Mouse (Mus musculus): ENCODE measurements around the gene Atxn1l. TPM values are rescaled to one million over a fixed set of nuclear protein-coding genes. Genes with fewer than 3 reads are reported as not detected.
A peak's percentile ranks its signal among the peaks of the same experiment; 100 is the strongest.

The Atxn1l gene
- polyA plus RNA-seq (2012; rRNA removed) (16.2 and 19.0 TPM in 2 replicates), polyA plus RNA-seq (2014; fragmentation: Nextera tagmentation; extraction: Ambion mirVana) (8.7 and 9.6 TPM in 2 replicates)

DNA sequence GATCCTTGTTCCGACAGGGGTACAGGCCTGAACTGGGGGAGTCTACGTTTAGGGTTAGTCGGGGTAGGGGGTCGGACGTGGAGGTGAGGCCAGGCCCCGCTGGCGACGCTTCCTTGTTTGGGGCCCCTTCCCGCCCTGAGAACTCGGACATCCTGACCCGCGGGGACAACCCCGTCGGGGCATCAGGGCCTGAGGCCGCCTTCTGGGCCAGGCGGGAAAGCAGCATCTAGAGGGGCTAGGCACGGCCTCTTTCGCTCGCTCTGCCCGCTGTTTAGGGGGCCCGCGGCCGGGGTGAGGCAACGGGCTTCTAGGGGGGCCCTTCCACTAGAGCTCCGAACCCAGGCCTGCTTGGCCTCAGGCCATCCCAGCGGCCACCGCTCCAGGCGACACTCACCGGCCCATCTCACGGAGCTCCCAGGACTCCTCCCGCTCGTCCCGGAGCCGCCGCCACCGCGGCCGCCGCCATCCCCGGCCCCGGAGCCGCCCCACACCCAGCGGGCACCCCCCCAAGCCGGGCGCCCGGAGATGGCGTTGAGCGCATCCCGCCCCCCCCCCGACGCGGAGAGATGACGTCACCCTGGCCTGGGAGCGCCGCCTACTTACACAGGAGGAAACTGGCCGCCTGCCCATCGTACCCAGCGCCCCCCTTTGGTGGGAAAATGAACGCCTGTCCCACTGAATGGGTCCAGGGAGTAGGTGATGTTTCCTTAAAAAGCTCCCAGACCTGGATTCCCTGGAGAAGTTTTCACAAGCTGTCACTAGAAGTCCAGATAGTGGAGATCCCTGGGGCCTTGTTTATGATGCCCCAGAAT, at the start of gene Atxn1l:
Gene Atxn1l (minus strand): TSS at position 503 of the 812 bp plus-strand sequence.
- H3K4me2 ChIP-seq (replicated peaks; ENCODE audit: low read depth, low read length, severe bottlenecking) = peak within 1 kb of the TSS; percentile 82
- peak within 1 kb of the TSS; percentile 97 for H3K9ac ChIP-seq (ENCODE audit: low read depth, low read length, severe bottlenecking)
- peaks cover 22% of the 10 kb centered on the region for H3K36me3 ChIP-seq (ENCODE audit: control insufficient read depth, insufficient read depth, low read length)
- peaks cover 7% of the 10 kb centered on the region for H3K4me1 ChIP-seq (ENCODE audit: control insufficient read depth, insufficient read depth, low read length)
- peak within 1 kb of the TSS; percentile 99 for H3K4me3 ChIP-seq (replicated peaks; ENCODE audit: low read length)
- TF ChIP-seq POLR2A (IDR thresholded peaks at IDR 0.05; ENCODE audit: borderline replicate concordance, extremely low read depth, insufficient read depth, insufficient read length) = 0 out of 2 replicates have a peak, but pooled peaks have one; percentile 50
- no peaks in the 10 kb centered on the region for H3K27me3 ChIP-seq (ENCODE audit: control insufficient read depth, insufficient read depth, low read length)
- H3K9me3 ChIP-seq (ENCODE audit: control insufficient read depth, low read length) = no peaks in the 10 kb centered on the region
- DNase-seq (ENCODE audit: low spot score) (peak; percentile 85), ATAC-seq (ENCODE audit: low FRiP score, low read depth) (peak; percentile 90)
- H3K27ac ChIP-seq (replicated peaks; ENCODE audit: low read depth, low read length) = peak within 1 kb of the TSS; percentile 67
- under 1% methylated on average over 49 of the region's 59 CpGs for WGBS

GRCm38 (mm10) chr8:109780548-109780947, 43.0 kb upstream of the Atxn1l start:
- Histone ChIP-seq H3K9me3 (ENCODE audit: control insufficient read depth, low read length) (no peaks in the 10 kb centered on the region), H3K27me3 (ENCODE audit: control insufficient read depth, insufficient read depth, low read length) (no peaks in the 10 kb centered on the region), H3K9ac (ENCODE audit: low read depth, low read length, severe bottlenecking) (no peak overlapping the region), H3K27ac (replicated peaks; ENCODE audit: low read depth, low read length) (no peak overlapping the region), H3K4me3 (replicated peaks; ENCODE audit: low read length) (no peak overlapping the region), H3K4me1 (ENCODE audit: control insufficient read depth, insufficient read depth, low read length) (peaks cover 10% of the 10 kb centered on the region), H3K36me3 (ENCODE audit: control insufficient read depth, insufficient read depth, low read length) (no peaks in the 10 kb centered on the region), H3K4me2 (replicated peaks; ENCODE audit: low read depth, low read length, severe bottlenecking) (no peak overlapping the region)
- ATAC-seq (ENCODE audit: low FRiP score, low read depth) (no peak), DNase-seq (ENCODE audit: low spot score) (no peak)
- TF ChIP-seq POLR2A (IDR thresholded peaks at IDR 0.05; ENCODE audit: borderline replicate concordance, extremely low read depth, insufficient read depth, insufficient read length) = no peak
- WGBS = 80% methylated on average over 4 of the region's 4 CpGs

- Histone ChIP-seq H3K9ac (ENCODE audit: low read depth, low read length, severe bottlenecking) (peak overlapping the region; percentile 91), H3K27me3 (ENCODE audit: control insufficient read depth, insufficient read depth, low read length) (no peaks in the 10 kb centered on the region), H3K9me3 (ENCODE audit: control insufficient read depth, low read length) (no peaks in the 10 kb centered on the region), H3K4me1 (ENCODE audit: control insufficient read depth, insufficient read depth, low read length) (peaks cover 10% of the 10 kb centered on the region), H3K4me3 (replicated peaks; ENCODE audit: low read length) (peak overlapping the region; percentile 92), H3K27ac (replicated peaks; ENCODE audit: low read depth, low read length) (peak overlapping the region; percentile 97), H3K36me3 (ENCODE audit: control insufficient read depth, insufficient read depth, low read length) (no peaks in the 10 kb centered on the region), H3K4me2 (replicated peaks; ENCODE audit: low read depth, low read length, severe bottlenecking) (peak overlapping the region; percentile 59)
- 18% methylated on average over 23 of the region's 24 CpGs for WGBS
- ATAC-seq (ENCODE audit: low FRiP score, low read depth) (no peak), DNase-seq (ENCODE audit: low spot score) (no peak)
- TF ChIP-seq POLR2A (IDR thresholded peaks at IDR 0.05; ENCODE audit: borderline replicate concordance, extremely low read depth, insufficient read depth, insufficient read length) = no peak
These were observed 42.1 kb upstream of the Atxn1l start for GRCm38 (mm10) chr8:109779431-109780228.

GRCm38 (mm10) chr8:109778993-109779421, 41.5 kb upstream of the Atxn1l start:
- peak overlapping the region; percentile 59 for H3K4me2 ChIP-seq (replicated peaks; ENCODE audit: low read depth, low read length, severe bottlenecking)
- peak overlapping the region; percentile 92 for H3K4me3 ChIP-seq (replicated peaks; ENCODE audit: low read length)
- H3K27ac ChIP-seq (replicated peaks; ENCODE audit: low read depth, low read length) = peak overlapping the region; percentile 97
- no peaks in the 10 kb centered on the region for H3K36me3 ChIP-seq (ENCODE audit: control insufficient read depth, insufficient read depth, low read length)
- no peak for TF ChIP-seq POLR2A (IDR thresholded peaks at IDR 0.05; ENCODE audit: borderline replicate concordance, extremely low read depth, insufficient read depth, insufficient read length)
- peak overlapping the region; percentile 91 for H3K9ac ChIP-seq (ENCODE audit: low read depth, low read length, severe bottlenecking)
- ATAC-seq (ENCODE audit: low FRiP score, low read depth) = peak; percentile 1; the same call in 1 of the 2 replicates
- whole genome bisulfite sequencing = 2% methylated on average over 29 of the region's 32 CpGs
- no peaks in the 10 kb centered on the region for H3K27me3 ChIP-seq (ENCODE audit: control insufficient read depth, insufficient read depth, low read length)
- DNase-seq (ENCODE audit: low spot score) = peak; percentile 32
- H3K9me3 ChIP-seq (ENCODE audit: control insufficient read depth, low read length) = no peaks in the 10 kb centered on the region
- H3K4me1 ChIP-seq (ENCODE audit: control insufficient read depth, insufficient read depth, low read length) = peaks cover 10% of the 10 kb centered on the region

All from limb, embryonic 14.5 days (tissue).